Mouse (Mus musculus) activated CD4-positive, CD25-positive, alpha-beta regulatory T cell (primary cell): ENCODE results near the gene Olfr954. TPM values are rescaled to one million over a fixed set of nuclear protein-coding genes. Genes with fewer than 3 reads are reported as not detected.

Experiments used
- polyA plus RNA-seq, 2 experiments: library from polyadenylated mRNA; unstranded; fragments of 100-300 nt; shearing (Covaris generic); gene quantifications; one replicate each; pipeline ENCODE4 v1.2.1; 2017

Olfr954 gene
- not detected for polyA plus RNA-seq

DNA sequence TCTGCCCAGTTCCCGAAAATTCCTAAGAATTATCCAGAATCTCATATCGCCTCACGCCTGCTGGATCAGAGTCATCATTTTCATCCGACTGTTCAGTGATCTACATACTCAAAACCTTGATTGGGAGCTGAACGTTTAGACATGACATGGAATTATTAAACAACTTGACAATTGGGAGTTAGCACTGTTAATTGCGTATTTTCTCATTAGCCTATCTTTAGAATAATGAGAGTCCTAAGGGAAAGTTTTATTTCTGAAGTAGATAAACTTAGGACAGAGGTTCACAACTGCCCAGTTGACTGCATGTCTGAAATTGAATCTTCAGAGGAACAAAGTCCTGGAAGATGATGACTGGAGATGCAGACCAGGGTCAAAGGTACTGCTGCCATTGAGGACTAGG, at the start of gene Olfr954:
TSS of gene Olfr954 (plus strand) at position 301 of the 400 bp plus-strand sequence.

DNA sequence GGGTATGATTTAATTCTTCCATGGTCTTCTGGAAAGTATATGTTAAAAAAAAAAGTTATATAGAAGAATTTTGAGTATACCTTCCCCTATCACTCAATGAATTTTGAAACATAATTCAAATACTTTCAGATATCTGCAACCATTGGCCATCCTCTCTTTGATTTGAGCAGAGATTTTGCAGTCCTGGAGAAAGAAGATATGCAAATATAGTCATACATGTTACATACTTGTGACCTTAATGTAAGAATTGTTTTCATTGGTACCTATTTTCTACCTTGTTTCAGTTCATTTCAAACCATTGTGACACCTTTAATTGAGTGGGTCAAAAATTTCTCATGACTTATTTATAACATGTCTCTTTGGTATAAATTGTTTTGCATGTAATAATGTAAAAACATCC, 29.5 kb upstream of the Olfr954 start, which contains the start of gene Olfr952:
TSS of gene Olfr952 (minus strand) at position 101 of the 400 bp plus-strand sequence.

DNA sequence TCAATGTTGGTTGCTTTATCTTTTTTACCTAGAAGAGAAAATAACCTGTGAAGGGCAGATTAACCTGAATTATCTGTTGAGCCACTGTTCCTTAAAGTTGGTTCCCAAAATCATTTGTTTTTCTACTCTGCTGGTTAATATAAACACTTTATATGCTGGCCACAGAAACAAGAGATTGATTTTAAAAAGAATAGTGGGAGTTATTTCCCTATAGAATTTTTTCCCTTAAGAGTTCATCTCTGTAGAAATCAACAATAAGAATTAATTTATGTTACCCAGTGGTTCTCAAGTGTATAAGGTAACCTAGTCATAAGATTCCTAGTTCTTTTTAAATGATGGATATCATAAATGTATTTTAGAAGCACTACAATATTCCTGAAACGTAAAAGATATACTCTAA, 15.3 kb downstream of the Olfr954 start, which contains the start of gene Olfr955:
TSS of gene Olfr955 (minus strand) at position 101 of the 400 bp plus-strand sequence.

DNA sequence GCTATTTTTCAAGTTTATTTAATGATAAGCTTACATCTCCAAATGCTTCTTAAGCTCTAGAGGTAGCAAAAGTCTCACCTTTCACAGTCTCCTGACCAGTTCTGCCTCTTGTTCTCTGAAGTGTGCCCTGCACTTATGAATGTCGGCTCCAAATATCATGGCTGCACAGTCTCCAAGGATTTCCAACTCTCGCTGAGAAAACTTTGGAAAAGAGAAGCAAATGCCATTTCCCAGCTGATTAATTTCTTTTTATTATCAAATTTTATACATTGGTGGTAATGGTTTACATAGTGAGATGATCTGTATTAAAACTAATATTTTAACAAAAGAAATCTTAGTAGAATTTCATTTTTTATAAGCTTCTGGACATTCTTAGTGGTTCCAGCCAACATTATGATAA, 37.4 kb downstream of the Olfr954 start, which contains the start of gene Olfr44:
TSS of gene Olfr44 (minus strand) at position 101 of the 400 bp plus-strand sequence.

Other genes starting within 250 kb of the Olfr954 start
- not detected for gene Olfr1537, start 206.7 kb upstream of the Olfr954 start, polyA plus RNA-seq
- not detected for gene Olfr945, start 179.9 kb upstream of the Olfr954 start, polyA plus RNA-seq
- not detected for gene Olfr948, start 130.7 kb upstream of the Olfr954 start, polyA plus RNA-seq
- not detected for gene Olfr951, start 69.3 kb upstream of the Olfr954 start, polyA plus RNA-seq
- gene Olfr952, start 29.6 kb upstream of the Olfr954 start, polyA plus RNA-seq, result not detected
- not detected for gene Olfr955, start 15.2 kb downstream of the Olfr954 start, polyA plus RNA-seq
- gene Olfr44, start 37.3 kb downstream of the Olfr954 start, polyA plus RNA-seq, result not detected
- gene Olfr957, start 59.1 kb downstream of the Olfr954 start, polyA plus RNA-seq, result not detected
- not detected for gene Olfr958, start 97.4 kb downstream of the Olfr954 start, polyA plus RNA-seq
- not detected for gene Olfr959, start 118.9 kb downstream of the Olfr954 start, polyA plus RNA-seq
- under 1 TPM; 0.08 to 0.60 TPM for gene AW551984, start 147.7 kb downstream of the Olfr954 start, polyA plus RNA-seq
- gene Olfr148, start 154.0 kb downstream of the Olfr954 start, polyA plus RNA-seq, result not detected
- not detected for gene Olfr960, start 164.7 kb downstream of the Olfr954 start, polyA plus RNA-seq
- gene Olfr961, start 188.4 kb downstream of the Olfr954 start, polyA plus RNA-seq, result under 1 TPM in 1 of 2 experiments, not detected in 1; 0.52 TPM
- gene Olfr963, start 210.5 kb downstream of the Olfr954 start, polyA plus RNA-seq, result not detected